Mouse (Mus musculus) CD4-positive helper T cell, adult 2 months (primary cell): ENCODE results near the gene Gm45808.
"Not testable (repeated sequence)": the region's sequence is repeated elsewhere in the genome, so short reads cannot be mapped to it uniquely, and the experiment has no call there.

Experiments used
- DNase-seq: peaks from one replicate; pipeline ENCODE4 v3.0.0-alpha.2; 2012; ENCODE audit warnings: low read depth, missing footprints, low spot score

Gene Gm45808

GRCm38 (mm10) chr7:45470869-45471268 is 15.7 kb downstream of the Gm45808 start:
- DNase-seq, result peak; percentile 79

DNA sequence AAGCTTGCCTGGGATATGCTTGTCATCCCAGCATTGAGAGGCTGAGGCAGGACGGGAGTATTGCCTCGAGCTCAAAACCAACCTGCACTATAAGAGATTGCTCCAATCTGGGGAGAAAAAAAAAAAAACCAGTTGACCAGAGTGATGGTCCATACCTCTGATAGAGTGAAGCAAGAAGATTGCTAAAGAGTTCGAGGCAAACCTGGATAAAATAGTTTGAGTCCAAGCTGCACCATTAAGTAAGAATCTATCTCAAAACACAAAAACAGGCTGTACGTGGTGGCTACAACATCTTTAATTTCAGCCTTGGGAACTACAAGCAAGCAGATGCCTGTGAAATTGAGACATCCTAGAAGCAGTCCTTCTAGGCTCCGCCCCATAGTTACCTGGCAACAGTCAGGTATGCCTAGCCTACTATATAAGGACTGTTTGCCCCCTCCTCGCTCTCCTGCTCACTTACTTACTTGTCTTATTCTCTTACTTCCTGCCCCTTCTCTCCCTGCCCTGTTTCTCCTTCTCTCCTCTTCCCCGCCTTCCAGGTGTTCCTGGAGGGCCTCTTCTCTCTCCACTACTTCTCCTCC is 19.4 kb downstream of the Gm45808 start:
- DNase-seq, result no peak

GRCm38 (mm10) chr7:45466283-45467089 is 20.1 kb downstream of the Gm45808 start, which contains the start of gene Bax:
Gene Bax, minus strand, starts transcription at chr7:45466898.
- DNase-seq, result peak; percentile 95

GRCm38 (mm10) chr7:45465549-45465948 is 21.1 kb downstream of the Gm45808 start:
- DNase-seq, result no peak

DNA sequence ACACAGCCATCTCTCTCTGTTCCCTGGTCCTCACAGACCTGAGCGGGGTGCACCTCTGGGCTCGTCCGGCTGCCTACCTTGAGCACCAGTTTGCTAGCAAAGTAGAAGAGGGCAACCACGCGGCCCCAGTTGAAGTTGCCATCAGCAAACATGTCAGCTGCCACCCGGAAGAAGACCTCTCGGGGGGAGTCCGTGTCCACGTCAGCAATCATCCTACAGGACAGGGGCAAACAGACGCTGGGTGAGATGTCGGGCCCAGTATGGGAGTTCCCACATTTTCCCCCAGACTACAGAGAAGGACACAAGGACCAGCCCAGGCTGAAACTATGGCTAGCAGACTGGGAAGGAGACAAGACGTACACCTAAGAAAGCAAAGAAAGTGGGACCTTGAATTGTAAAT is 21.5 kb downstream of the Gm45808 start:
- no peak for DNase-seq

- DNase-seq, result no peak
These were observed 22.4 kb downstream of the Gm45808 start for GRCm38 (mm10) chr7:45463987-45464778.

- not testable (repeated sequence) for DNase-seq
These were observed 23.7 kb downstream of the Gm45808 start for GRCm38 (mm10) chr7:45462868-45463267.

GRCm38 (mm10) chr7:45462325-45462724 is 24.3 kb downstream of the Gm45808 start:
- no peak for DNase-seq

DNA sequence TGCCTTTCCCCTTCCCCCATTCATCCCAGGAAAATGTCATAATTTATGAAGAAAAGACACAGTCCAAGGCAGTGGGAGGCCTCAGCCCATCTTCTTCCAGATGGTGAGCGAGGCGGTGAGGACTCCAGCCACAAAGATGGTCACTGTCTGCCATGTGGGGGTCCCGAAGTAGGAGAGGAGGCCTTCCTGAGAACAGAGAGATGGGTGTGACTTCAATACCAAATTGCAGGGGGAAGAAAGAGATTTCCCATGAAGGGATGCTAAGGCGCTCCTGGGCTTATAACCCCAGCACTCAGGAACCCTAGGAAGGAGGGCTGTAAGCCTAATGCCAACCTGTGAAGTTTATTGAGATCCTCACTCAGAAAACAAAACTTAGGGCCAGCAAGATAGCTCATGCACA is 24.8 kb downstream of the Gm45808 start:
- DNase-seq, result no peak

DNA sequence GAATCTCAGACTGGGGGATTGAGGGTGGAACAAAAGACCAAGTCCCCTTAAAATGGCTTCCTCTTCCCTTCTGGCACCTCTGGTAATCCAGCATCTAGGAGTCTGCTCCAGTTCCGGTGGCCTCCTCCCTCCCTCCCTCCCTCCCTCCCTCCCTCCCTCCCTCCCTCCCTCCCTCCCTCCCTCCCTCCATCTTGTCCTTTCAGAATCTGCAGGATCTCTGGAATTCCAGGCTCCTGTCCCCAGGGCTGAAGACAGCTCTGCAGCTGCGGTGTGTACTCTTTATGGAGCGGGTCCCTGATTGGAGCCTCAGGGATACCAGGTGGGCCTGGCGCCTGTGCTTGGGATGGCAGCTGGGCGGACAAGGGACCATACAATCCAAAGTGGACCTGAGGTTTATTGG is 25.3 kb downstream of the Gm45808 start:
- DNase-seq, result no peak

- no peak for DNase-seq
These were observed 25.7 kb downstream of the Gm45808 start for GRCm38 (mm10) chr7:45460860-45461314.

DNA sequence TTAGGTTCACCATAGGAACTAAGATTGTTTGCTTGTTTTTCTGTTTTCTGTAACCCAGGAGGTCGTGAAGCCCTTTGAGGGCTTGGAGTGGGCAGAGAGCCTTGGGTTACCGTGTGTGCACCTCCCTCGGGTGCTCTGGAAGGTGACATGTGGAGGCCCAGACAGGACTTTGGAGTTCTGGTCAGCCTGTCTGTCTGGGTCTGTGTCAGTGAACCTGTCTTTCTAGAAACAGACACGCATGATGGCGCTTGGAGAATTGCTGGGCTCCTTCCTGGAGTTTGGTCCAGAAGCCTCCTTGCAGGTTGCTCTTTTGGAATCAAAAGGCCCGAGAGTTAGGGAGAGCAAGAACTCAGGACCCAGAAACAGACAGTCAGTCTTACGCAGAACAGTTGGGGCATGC is 26.2 kb downstream of the Gm45808 start:
- no peak for DNase-seq

GRCm38 (mm10) chr7:45459564-45460140 is 27.0 kb downstream of the Gm45808 start, which contains the start of gene Ftl1:
Gene Ftl1, minus strand, starts transcription at chr7:45459884.
- DNase-seq, result peak; percentile 97

DNA sequence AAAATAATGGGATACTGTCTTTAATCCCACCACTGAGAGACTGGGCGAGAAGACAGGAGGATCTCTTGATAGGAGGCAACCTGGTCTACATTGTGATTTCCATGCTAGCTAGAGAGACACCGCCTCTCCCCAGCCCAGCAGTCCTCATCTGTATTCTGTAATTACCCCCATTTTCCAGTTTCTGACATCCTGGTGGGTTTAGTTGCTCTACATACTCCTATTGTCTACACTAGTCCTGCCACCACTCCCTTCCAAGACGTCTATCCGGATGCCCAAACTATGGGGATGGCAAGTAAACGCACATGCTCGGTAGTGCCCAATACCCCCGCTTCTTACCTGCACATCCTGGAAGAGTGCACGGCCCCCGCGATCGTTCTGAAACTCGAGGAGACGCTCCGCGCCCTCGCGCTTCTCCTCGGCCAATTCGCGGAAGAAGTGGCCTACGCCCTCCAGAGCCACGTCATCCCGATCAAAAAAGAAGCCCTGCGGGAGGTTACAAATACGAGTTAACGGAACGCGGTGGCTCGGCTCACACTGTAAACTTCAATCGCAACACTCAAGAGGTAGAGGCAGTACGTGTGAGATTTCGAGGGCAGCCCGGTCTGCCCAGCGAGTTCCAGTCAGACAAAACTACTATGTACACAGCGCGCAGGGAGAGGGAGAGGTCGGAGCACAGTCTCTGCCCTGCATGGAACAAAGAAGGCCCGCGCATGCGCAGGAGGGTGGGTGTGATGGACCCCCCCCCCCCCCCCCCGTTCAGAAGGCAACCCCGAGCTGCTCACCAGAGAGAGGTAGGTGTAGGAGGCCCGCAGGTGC is 27.7 kb downstream of the Gm45808 start:
- peak; percentile 89 for DNase-seq

DNA sequence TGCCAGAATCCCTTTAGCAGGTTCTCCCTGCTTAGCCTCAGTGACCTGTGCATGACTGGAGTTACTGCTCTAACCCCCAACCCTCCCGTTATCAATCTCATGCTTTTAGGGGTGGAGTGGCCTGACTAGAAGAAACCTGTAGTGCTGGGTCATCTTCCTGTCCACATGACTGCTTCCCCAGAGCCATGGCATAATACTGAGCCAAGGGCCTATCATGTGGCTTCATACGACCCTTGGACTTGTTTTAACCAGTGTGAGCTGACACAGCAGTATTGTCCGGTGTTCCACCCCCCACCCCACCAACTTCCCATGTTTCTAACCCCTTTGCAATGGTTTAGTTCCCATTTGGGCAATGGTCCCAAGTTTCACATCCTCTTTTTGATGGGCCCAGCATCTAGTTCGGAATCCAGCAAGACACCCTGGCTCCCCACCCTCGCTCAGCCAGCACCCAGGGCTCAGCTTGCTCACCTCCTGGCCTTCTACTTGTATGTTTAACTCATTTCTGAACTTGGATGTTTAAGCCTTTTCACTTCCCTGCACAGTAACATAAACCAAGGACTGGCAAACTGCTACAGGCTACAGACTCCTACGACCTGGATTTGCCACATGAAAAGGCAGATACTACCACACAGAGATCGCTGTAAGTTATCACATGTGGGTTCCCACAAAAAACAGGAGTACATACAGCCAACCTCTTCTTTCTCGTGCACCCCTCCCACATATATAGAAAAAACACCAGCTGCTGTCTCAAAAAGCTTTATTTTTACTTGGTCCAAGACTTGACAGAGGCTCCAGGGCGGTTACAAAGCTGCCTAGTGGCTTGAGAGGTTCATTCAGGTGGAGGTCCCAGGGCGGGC is 29.2 kb downstream of the Gm45808 start:
- DNase-seq, result no peak

DNA sequence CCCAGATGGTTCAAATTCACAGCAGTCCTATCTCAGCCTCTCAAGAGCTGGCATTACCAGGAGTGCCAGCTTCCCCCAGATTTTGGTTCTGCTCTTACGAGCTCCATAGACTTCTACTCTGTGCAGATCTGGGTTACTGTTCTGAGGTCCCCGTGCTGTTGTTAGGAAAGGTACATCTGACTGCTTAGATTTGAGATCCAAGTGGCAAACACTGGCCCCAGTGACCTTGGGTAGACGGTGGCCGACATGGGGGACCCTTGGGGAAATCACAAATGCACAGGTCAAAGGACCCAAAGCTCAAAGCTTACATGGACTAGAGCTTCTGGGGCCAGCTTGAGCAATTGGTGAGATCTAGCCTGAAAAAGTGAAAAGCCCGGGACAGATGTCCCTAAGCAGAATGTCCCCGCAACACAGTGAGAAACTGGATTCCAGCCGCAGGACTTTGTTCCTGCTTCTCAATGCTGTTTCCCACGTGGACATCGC is 29.8 kb downstream of the Gm45808 start:
- no peak for DNase-seq

- no peak for DNase-seq
These were observed 30.5 kb downstream of the Gm45808 start for GRCm38 (mm10) chr7:45455932-45456696.

GRCm38 (mm10) chr7:45454971-45455370 is 31.6 kb downstream of the Gm45808 start:
- DNase-seq, result no peak

DNA sequence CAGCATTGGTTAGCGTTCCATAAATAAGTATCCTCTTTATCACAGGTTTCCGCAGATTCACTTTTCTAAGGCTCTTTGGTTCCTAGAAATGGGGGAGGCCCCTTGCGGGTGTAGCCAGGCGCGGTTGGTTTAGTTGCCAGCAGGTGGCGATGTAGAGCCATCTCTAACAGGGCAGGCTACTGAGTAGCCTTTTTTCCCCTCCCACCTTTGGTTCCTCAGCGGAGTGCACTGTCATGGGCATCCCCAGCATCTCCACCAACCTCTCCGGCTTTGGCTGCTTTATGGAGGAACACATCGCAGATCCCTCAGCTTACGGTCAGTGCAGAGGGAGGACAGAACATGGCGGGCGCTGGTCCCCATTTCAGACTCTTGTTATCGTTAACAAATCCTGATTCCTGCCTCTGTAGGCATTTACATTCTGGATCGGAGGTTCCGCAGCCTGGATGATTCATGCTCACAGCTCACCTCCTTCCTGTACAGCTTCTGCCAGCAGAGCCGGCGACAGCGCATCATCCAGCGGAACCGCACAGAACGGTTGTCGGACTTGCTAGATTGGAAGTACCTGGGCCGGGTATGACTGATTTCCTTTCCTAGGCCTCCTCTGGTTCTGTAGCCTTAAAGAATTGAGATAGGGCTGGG is 35.1 kb downstream of the Gm45808 start:
- peak; percentile 83 for DNase-seq
